ENCODE assay signal across 21 mouse cellular contexts in the genomic region with DNA sequence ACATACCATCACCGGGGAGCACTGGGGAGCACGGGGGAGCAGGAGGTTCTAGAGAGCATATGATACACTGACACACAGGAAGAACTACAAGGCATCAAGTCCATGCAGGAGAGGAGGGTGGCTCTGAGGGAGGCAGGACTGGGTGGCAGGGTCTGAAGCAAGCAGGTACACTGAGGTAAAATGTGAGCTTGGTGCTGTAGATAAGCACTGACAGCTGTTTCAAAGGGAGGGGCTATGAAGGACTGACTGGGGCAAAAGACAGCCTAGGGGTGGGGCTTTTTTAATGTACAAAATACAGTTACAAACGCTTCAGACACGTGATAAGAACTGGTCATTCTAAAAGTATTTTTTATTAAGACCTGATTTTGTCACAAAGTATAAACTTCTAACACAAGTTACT.
"Had no signal": no experiment of that assay in that cellular context is flagged by ENCODE, and none has a peak within 500 bp of the region (broad histone marks: within the 10 kb centered on the region; RNA-seq: fewer than 3 reads in every experiment).

No protein-coding gene starts in this region.

- H3K27ac ChIP-seq: intestine, embryonic 15.5 days; kidney, embryonic 15.5 days; left cerebral cortex, adult 2 months; limb, embryonic 12.5 days; limb, embryonic 15.5 days; midbrain, embryonic 10.5 days; midbrain, embryonic 13.5 days; stomach, embryonic 15.5 days had no signal

- ATAC-seq: intestine, embryonic 15.5 days; midbrain, embryonic 13.5 days; midbrain, embryonic 16.5 days had no signal

- DNase-seq: kidney, adult 11 months; kidney, adult 8-10 months; kidney, postnatal 10 days; kidney, postnatal 36 days; layer of hippocampus, postnatal 36 days; left cerebral cortex, postnatal 4 days; lung, adult 18-20 months; lung, postnatal 14 days; lung, postnatal 4 days; right cerebral cortex, postnatal 14 days; right cerebral cortex, postnatal 4 days; thymus, postnatal 25 days had no signal

- H3K9ac ChIP-seq: intestine, embryonic 15.5 days; kidney, embryonic 15.5 days; limb, embryonic 12.5 days; limb, embryonic 15.5 days; midbrain, embryonic 13.5 days; stomach, embryonic 15.5 days had no signal

- H3K27me3 ChIP-seq: intestine, embryonic 15.5 days; kidney, embryonic 15.5 days; limb, embryonic 12.5 days; limb, embryonic 15.5 days; midbrain, embryonic 13.5 days; stomach, embryonic 15.5 days had no signal

- H3K9me3 ChIP-seq: intestine, embryonic 15.5 days; kidney, embryonic 15.5 days; limb, embryonic 12.5 days; limb, embryonic 15.5 days; midbrain, embryonic 10.5 days; midbrain, embryonic 13.5 days; stomach, embryonic 15.5 days had no signal

- H3K4me2 ChIP-seq: intestine, embryonic 15.5 days; kidney, embryonic 15.5 days; limb, embryonic 12.5 days; limb, embryonic 15.5 days; midbrain, embryonic 13.5 days; stomach, embryonic 15.5 days had no signal

- H3K4me1 ChIP-seq: intestine, embryonic 15.5 days; kidney, embryonic 15.5 days; midbrain, embryonic 10.5 days; stomach, embryonic 15.5 days had no signal

- H3K4me3 ChIP-seq: intestine, embryonic 15.5 days; kidney, embryonic 15.5 days; left cerebral cortex, adult 2 months; limb, embryonic 12.5 days; limb, embryonic 15.5 days; midbrain, embryonic 10.5 days; midbrain, embryonic 13.5 days; stomach, embryonic 15.5 days had no signal
